Comparison of ENCODE assay signal across 8 mouse cellular contexts in genomic region chr6:7843726-7844411, GRCm38 (mm10). TPM values are rescaled to one million over a fixed set of nuclear protein-coding genes. Genes with fewer than 3 reads are reported as not detected.
A peak's percentile ranks its signal among the peaks of the same experiment; 100 is the strongest.
DNase-seq lines count a peak whose midpoint lies in the region; ATAC-seq and TF ChIP-seq lines count a peak whose summit lies in the region.

No protein-coding gene starts in this region.

- no peak overlapping the region for H3K9ac ChIP-seq in limb, embryonic 15.5 days
- H3K9ac ChIP-seq in neural tube, embryonic 14.5 days (replicated peaks; ENCODE audit: low read depth, low read length), result no peak overlapping the region

- no peak for TF ChIP-seq CTCF in E14TG2a.4 (conservative IDR thresholded peaks at IDR 0.05; ENCODE audit: low read length)

- peaks cover 41% of the 10 kb centered on the region for H3K4me1 ChIP-seq in E14TG2a.4 (replicated peaks; ENCODE audit: low read depth, low read length)
- peaks cover 7% of the 10 kb centered on the region for H3K4me1 ChIP-seq in limb, embryonic 15.5 days
- H3K4me1 ChIP-seq in neural tube, embryonic 14.5 days (ENCODE audit: control insufficient read depth, insufficient read depth, low read length), result peaks cover 14% of the 10 kb centered on the region; the same call in 1 of the 2 replicates

- H3K4me2 ChIP-seq in limb, embryonic 15.5 days, result peak overlapping the region; percentile 58
- H3K4me2 ChIP-seq in neural tube, embryonic 14.5 days (ENCODE audit: low read depth, low read length), result peak overlapping the region; percentile 29

- peak; percentile 10 for DNase-seq in cerebellum, adult 11 months
- DNase-seq in cerebellum, adult 8-10 months, result no peak
- no peak for DNase-seq in urinary bladder, postnatal 25 days (ENCODE audit: low spot score)
- no peak for DNase-seq in right cerebral cortex, adult 18-20 months

- peak overlapping the region; percentile 96 for H3K27ac ChIP-seq in limb, embryonic 15.5 days
- H3K27ac ChIP-seq in neural tube, embryonic 14.5 days (ENCODE audit: low read depth, low read length), result peak overlapping the region; percentile 23; the same call in 1 of the 2 replicates

- H3K9me3 ChIP-seq in E14TG2a.4 (ENCODE audit: low read length), result peaks cover 8% of the 10 kb centered on the region; the same call in 1 of the 2 replicates
- no peaks in the 10 kb centered on the region for H3K9me3 ChIP-seq in limb, embryonic 15.5 days
- H3K9me3 ChIP-seq in neural tube, embryonic 14.5 days (ENCODE audit: control insufficient read depth, low read length), result no peaks in the 10 kb centered on the region

- WGBS in limb, embryonic 15.5 days, result 56% methylated on average over 10 of the region's 10 CpGs
- 59% methylated on average over 10 of the region's 10 CpGs for whole genome bisulfite sequencing in neural tube, embryonic 14.5 days

- H3K27me3 ChIP-seq in E14TG2a.4 (ENCODE audit: insufficient read depth, low read length), result no peaks in the 10 kb centered on the region
- no peaks in the 10 kb centered on the region for H3K27me3 ChIP-seq in limb, embryonic 15.5 days
- no peaks in the 10 kb centered on the region for H3K27me3 ChIP-seq in neural tube, embryonic 14.5 days (ENCODE audit: control insufficient read depth, insufficient read depth, low read length)

- H3K36me3 ChIP-seq in E14TG2a.4 (ENCODE audit: insufficient read depth, low read length), result no peaks in the 10 kb centered on the region
- no peaks in the 10 kb centered on the region for H3K36me3 ChIP-seq in limb, embryonic 15.5 days
- no peaks in the 10 kb centered on the region for H3K36me3 ChIP-seq in neural tube, embryonic 14.5 days (ENCODE audit: control insufficient read depth, insufficient read depth, low read length)

- H3K4me3 ChIP-seq in E14TG2a.4 (replicated peaks; ENCODE audit: low read length), result peak overlapping the region; percentile 84
- H3K4me3 ChIP-seq in limb, embryonic 15.5 days, result peak overlapping the region; percentile 86
- peak overlapping the region; percentile 79 for H3K4me3 ChIP-seq in neural tube, embryonic 14.5 days (ENCODE audit: low read depth, low read length)

- 0 out of 2 replicates have a peak, but pooled peaks have one; percentile 4 for ATAC-seq in erythroid progenitor cell, adult 5-6 weeks (replicated peaks; ENCODE audit: low FRiP score, poor library complexity, severe bottlenecking)
- ATAC-seq in limb, embryonic 15.5 days (ENCODE audit: insufficient number of reproducible peaks, low FRiP score, low TSS enrichment, low read depth), result no peak
- ATAC-seq in neural tube, embryonic 14.5 days (ENCODE audit: low read depth), result peak; percentile 6

RNA-seq across cellular contexts. Expression of gene C1galt1, which starts 0.8 kb away (rescaled TPM):
- 59.1 and 64.6 TPM in 2 replicates for total RNA-seq in erythroid progenitor cell, adult 5-6 weeks (2015; ENCODE audit: low replicate concordance)
- total RNA-seq in erythroid progenitor cell, adult 5-6 weeks (2017; ENCODE audit: low replicate concordance), result 45.3 and 47.6 TPM in 2 replicates
- 2.3 and 2.5 TPM in 2 replicates for polyA plus RNA-seq in limb, embryonic 15.5 days (2015; fragmentation: Nextera tagmentation; extraction: Ambion mirVana)
- polyA plus RNA-seq in neural tube, embryonic 14.5 days (2014; fragmentation: Nextera tagmentation; extraction: Ambion mirVana), result 3.7 and 3.8 TPM in 2 replicates
